Mouse (Mus musculus) G1E (cell line): ENCODE results near the gene Dnah14. TPM values are rescaled to one million over a fixed set of nuclear protein-coding genes. Genes with fewer than 3 reads are reported as not detected.

Experiments
- ATAC-seq: 2 replicates; pipeline ENCODE4 v1.8.0; 2016; ENCODE audit warnings: mild to moderate bottlenecking; ENCODE audit not compliant: insufficient number of reproducible peaks, poor library complexity, low FRiP score, severe bottlenecking; ENCODE audit errors: extremely low read depth
- DNase-seq: peaks from one replicate; pipeline ENCODE4 v3.0.0; 2012; ENCODE audit warnings: low spot score
- H3K27me3 ChIP-seq: 2 replicates; pipeline ENCODE4 v1.6.1; 2012; ENCODE audit warnings: mild to moderate bottlenecking, low read length, inconsistent platforms; ENCODE audit not compliant: insufficient read depth
- H3K36me3 ChIP-seq: replicated peaks from 2 replicates; pipeline ENCODE3; 2012; ENCODE audit warnings: mild to moderate bottlenecking, inconsistent platforms
- H3K4me1 ChIP-seq: 2 replicates; pipeline ENCODE4 v1.6.1; 2012; ENCODE audit warnings: low read depth, low read length, inconsistent platforms, mixed read lengths; ENCODE audit not compliant: insufficient read depth
- H3K4me3 ChIP-seq: 2 replicates; pipeline ENCODE4 v1.5.1; 2012; ENCODE audit warnings: low read depth, mild to moderate bottlenecking, inconsistent platforms, low read length, moderate library complexity, mixed read lengths
- H3K9me3 ChIP-seq: replicated peaks from 2 replicates; pipeline ENCODE4 v1.6.1; 2012; ENCODE audit warnings: inconsistent platforms
- CTCF ChIP-seq: IDR thresholded peaks from 2 replicates; pipeline ENCODE4 v1.5.1; 2012; ENCODE audit warnings: low read depth, low read length, inconsistent platforms, mixed read lengths
- GATA1 ChIP-seq: IDR thresholded peaks from 2 replicates; pipeline ENCODE4 v1.6.1; 2012; ENCODE audit warnings: borderline replicate concordance, low read length, inconsistent platforms, mixed read lengths
- GATA2 ChIP-seq: IDR thresholded peaks from 2 replicates; pipeline ENCODE4 v1.6.1; 2012; ENCODE audit warnings: low read depth, low read length, inconsistent platforms, borderline replicate concordance
- POLR2AphosphoS5 ChIP-seq: IDR thresholded peaks from 2 replicates; pipeline ENCODE4 v1.6.1; 2012; ENCODE audit warnings: low read depth, low read length, inconsistent platforms; ENCODE audit not compliant: insufficient replicate concordance
- TAL1 ChIP-seq: conservative IDR thresholded peaks from 2 replicates; pipeline ENCODE4 v1.6.1; 2012; ENCODE audit warnings: low read depth, low read length, inconsistent platforms, mixed read lengths
- polyA plus RNA-seq: library from polyadenylated mRNA; stranded (reverse); fragments of >175 nt; gene quantifications from 2 replicates; pipeline ENCODE4 v1.2.3, GENCODE M21; 2012
- total RNA-seq, 2 experiments: library from RNA; stranded (forward) in 1 of 2; stranded (reverse) in 1 of 2; fragments of 200-1000 nt in 1 of 2; fragments of >200 nt in 1 of 2; fragmentation: Nextera tagmentation in 1 of 2; gene quantifications; 2 replicates each; pipeline ENCODE4 v1.2.3; 2014 to 2017

Gene Dnah14
- total and polyA plus RNA-seq, 3 experiments: 1.3 TPM; not detected in 2

DNA sequence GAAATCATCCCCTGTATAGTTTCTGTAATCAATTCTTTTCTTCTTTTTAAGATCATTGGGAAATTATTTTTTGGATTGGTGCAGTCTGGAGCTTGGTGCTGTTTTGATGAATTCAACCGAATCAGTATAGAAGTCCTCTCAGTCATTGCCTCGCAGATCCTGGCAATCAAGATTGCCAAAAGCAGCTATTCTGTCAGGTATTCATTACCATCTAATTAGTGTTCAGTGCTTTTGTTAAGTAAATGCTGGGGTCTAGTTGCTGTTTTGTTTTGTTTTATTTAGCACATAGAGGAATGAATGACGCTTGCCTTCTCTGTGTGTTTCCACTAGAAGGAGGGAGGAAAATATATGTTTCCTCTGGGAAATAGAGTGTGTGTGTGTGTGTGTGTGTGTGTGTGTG is 77.1 kb downstream of the Dnah14 start:
- ATAC-seq (no peak), DNase-seq (no peak)
- no peak for TF ChIP-seq CTCF
- TF ChIP-seq GATA2: no peak
- TF ChIP-seq GATA1: no peak
- no peak for TF ChIP-seq POLR2AphosphoS5
- no peak for TF ChIP-seq TAL1
- no peak overlapping the region for H3K4me3 ChIP-seq
- no peaks in the 10 kb centered on the region for H3K9me3 ChIP-seq
- no peaks in the 10 kb centered on the region for H3K36me3 ChIP-seq
- H3K27me3 ChIP-seq: 0 out of 2 replicates have a peak, but pooled peaks cover 2% of the 10 kb centered on the region
- H3K4me1 ChIP-seq: no peaks in the 10 kb centered on the region

DNA sequence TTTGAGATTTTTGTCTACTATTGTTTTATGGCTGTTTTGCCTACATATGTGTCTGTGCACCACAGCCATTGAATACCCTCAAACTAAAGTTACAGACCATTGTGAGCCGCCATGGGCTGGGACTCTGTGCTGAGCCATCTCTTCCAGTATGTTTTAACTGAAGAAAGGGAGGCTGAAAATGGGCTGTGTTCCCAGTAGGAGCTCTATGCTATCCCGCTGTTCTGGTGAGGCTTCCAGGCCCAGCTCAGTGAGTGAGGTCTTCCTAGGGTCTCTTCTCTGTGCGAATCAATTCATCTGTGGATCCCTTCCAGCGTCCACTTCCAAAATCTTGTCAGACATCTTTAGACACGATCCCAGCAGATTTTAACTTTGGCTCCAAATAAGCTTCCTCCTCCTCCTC is 80.1 kb downstream of the Dnah14 start:
- ATAC-seq (no peak), DNase-seq (no peak)
- Histone ChIP-seq H3K9me3 (no peaks in the 10 kb centered on the region), H3K4me1 (no peaks in the 10 kb centered on the region), H3K4me3 (no peak overlapping the region), H3K36me3 (no peaks in the 10 kb centered on the region), H3K27me3 (0 out of 2 replicates have a peak, but pooled peaks cover 2% of the 10 kb centered on the region)
- TF ChIP-seq POLR2AphosphoS5: no peak
- no peak for TF ChIP-seq CTCF
- TF ChIP-seq GATA1: no peak
- TF ChIP-seq GATA2: no peak
- no peak for TF ChIP-seq TAL1

DNA sequence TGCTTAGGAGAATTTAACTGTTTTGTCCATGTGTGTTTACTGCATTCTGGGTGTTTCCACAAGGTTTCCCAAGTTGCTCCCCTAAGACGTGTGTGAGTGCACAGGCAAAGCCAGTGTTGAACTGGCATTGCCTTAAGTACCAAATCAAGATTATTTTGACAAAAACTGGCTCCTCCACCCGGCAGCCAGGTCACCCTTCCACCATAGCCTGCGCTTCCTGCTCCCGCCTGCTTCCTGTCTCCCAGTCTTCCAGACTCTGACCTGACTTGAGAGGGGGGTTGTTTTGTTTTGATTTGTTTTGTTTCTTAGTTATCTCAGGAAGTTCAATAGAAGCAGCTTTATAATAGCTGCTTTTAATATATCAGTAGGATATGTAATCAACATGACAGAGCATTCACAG is 90.4 kb downstream of the Dnah14 start:
- TF ChIP-seq POLR2AphosphoS5: no peak
- no peak for TF ChIP-seq GATA1
- TF ChIP-seq TAL1: no peak
- no peak for TF ChIP-seq GATA2
- TF ChIP-seq CTCF: no peak
- H3K36me3 ChIP-seq: no peaks in the 10 kb centered on the region
- no peaks in the 10 kb centered on the region for H3K4me1 ChIP-seq
- no peak for ATAC-seq
- no peak overlapping the region for H3K4me3 ChIP-seq
- H3K9me3 ChIP-seq: no peaks in the 10 kb centered on the region
- no peaks in the 10 kb centered on the region; the same call in 1 of the 2 replicates for H3K27me3 ChIP-seq
- no peak for DNase-seq

DNA sequence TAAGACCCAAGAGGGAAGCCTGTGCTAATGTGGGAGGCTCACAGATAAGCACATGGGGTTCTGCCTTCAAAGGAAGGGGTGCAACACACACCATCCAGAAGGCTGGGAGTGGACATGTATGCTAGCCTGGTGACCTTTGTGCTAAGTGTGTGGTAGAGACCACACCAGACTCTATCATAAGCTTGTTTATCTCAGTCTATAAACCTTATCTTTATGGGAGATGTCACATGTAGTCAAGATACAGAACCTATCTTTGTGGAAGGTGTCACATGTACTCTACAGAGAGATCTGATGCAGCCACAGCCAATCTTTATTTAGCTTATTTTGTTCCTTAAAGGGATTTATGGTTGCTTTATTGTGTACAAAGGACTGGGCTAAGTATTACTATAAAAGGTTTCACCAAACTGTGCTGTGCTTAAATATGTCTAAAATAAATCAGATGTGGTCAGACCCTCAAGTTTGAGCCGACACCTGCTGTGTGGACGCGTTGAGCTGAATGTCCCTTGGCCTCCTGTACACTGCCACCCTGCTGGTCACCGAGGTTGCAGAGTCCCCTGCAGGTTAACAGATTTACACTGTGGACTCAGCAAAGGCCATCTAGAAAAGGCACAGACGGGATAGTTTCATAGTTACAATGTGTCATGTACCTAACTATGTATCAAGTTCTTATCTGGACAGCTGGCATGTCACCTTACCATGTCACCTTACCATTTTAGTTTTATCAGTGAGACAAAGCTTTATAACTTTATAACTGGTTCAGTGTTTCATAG is 118.6 kb downstream of the Dnah14 start:
- no peaks in the 10 kb centered on the region for H3K9me3 ChIP-seq
- no peaks in the 10 kb centered on the region for H3K4me1 ChIP-seq
- no peak for TF ChIP-seq POLR2AphosphoS5
- H3K27me3 ChIP-seq: peaks cover 9% of the 10 kb centered on the region
- ATAC-seq (no peak), DNase-seq (no peak)
- no peaks in the 10 kb centered on the region for H3K36me3 ChIP-seq
- H3K4me3 ChIP-seq: no peak overlapping the region

DNA sequence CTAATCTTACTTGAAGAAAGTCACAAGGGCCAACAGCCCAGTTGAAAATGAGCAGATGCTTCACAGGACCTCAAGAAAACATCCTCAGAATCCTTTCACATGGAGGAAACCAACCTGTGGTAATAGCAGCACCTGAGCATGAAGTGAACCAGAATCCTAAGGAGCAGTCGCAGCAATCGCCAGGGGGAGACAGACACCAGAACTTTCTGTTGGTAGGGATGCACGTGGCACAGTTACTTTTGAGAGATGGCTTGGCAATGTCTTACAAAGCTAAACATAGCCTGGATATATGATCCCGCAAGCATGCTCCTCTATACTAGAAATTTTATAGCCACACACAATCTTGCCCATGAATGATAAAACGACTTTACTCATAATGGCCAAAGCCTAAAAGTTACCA is 152.3 kb downstream of the Dnah14 start:
- H3K36me3 ChIP-seq: no peaks in the 10 kb centered on the region
- ATAC-seq: no peak
- no peaks in the 10 kb centered on the region for H3K27me3 ChIP-seq
- no peak for DNase-seq
- H3K9me3 ChIP-seq: no peaks in the 10 kb centered on the region
- no peak overlapping the region for H3K4me3 ChIP-seq
- H3K4me1 ChIP-seq: no peaks in the 10 kb centered on the region
- TF ChIP-seq TAL1 (no peak), GATA2 (no peak), POLR2AphosphoS5 (no peak), CTCF (no peak), GATA1 (no peak)

DNA sequence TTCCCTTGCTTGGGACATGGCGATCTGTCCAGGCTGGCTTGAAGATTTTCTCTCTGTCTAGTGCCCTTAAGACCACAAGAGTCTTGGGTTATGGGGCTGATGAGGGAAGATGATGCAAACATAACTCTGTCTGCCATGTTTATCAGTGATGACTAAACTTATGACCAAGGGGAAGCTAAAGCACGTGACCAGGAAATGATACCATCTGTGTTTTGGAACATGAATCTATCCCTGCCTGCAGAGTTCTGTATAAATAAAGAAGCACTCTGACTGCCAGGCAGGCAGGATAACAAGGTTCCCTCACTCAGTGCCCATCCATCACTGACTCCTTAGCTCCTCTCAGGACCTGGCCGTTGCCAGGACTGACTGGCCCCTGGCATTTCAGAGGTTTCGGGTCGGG is 157.2 kb downstream of the Dnah14 start:
- Histone ChIP-seq H3K36me3 (no peaks in the 10 kb centered on the region), H3K4me3 (no peak overlapping the region), H3K4me1 (no peaks in the 10 kb centered on the region), H3K9me3 (no peaks in the 10 kb centered on the region), H3K27me3 (no peaks in the 10 kb centered on the region)
- DNase-seq (no peak), ATAC-seq (no peak)
- TF ChIP-seq GATA2: no peak
- no peak for TF ChIP-seq CTCF
- no peak for TF ChIP-seq TAL1
- no peak for TF ChIP-seq POLR2AphosphoS5
- TF ChIP-seq GATA1: no peak

DNA sequence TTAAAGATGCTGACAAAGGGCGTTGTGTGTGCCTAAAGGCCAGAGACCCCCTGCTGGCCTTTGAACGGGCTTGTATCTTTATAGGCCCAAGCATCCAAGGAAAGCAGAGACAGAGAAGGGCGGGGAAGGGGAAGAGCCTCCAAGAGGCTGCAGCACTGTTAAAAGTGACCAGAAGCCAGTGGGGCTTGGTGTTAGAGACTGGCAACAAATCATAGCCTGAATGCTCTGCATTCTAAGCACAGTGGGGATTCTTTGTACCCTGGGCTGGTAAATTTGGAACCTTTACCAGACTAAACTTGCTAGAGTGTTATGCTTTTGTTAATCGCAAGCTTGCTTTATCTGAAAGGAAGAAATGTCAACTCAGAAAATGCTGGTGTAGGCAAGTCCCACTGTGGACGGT is 163.9 kb downstream of the Dnah14 start:
- ATAC-seq (no peak), DNase-seq (no peak)
- H3K36me3 ChIP-seq: no peaks in the 10 kb centered on the region
- H3K4me1 ChIP-seq: no peaks in the 10 kb centered on the region
- H3K4me3 ChIP-seq: no peak overlapping the region
- TF ChIP-seq CTCF: no peak
- TF ChIP-seq GATA2: no peak
- no peak for TF ChIP-seq TAL1
- TF ChIP-seq POLR2AphosphoS5: no peak
- TF ChIP-seq GATA1: no peak
- 0 out of 2 replicates have a peak, but pooled peaks cover 4% of the 10 kb centered on the region for H3K27me3 ChIP-seq
- no peaks in the 10 kb centered on the region for H3K9me3 ChIP-seq
